Mouse (Mus musculus): ENCODE measurements at regions not wholly inside any gene's neighbourhood (a gene's known extent, or its start where the extent isn't known, plus 50 kb on each side); places are given as distances from the start of the nearest gene placed in this dataset.
A peak's percentile ranks its signal among the peaks of the same experiment; 100 is the strongest.

GRCm38 (mm10) chr1:194318351-194318750 is 299.7 kb upstream of the Plxna2 start:
- Histone ChIP-seq H3K4me1 (no peaks in the 10 kb centered on the region), H3K9ac (no peak overlapping the region), H3K4me3 (no peak overlapping the region), H3K27me3 (no peaks in the 10 kb centered on the region), H3K4me2 (no peak overlapping the region), H3K36me3 (no peaks in the 10 kb centered on the region), H3K27ac (no peak overlapping the region), H3K9me3 (no peaks in the 10 kb centered on the region)
- ATAC-seq (ENCODE audit: insufficient number of reproducible peaks, low FRiP score, low TSS enrichment, low read depth): no peak

- Histone ChIP-seq H3K4me2 (no peak overlapping the region), H3K27me3 (no peaks in the 10 kb centered on the region), H3K4me1 (no peaks in the 10 kb centered on the region), H3K9ac (no peak overlapping the region), H3K4me3 (no peak overlapping the region), H3K36me3 (no peaks in the 10 kb centered on the region), H3K27ac (no peak overlapping the region), H3K9me3 (no peaks in the 10 kb centered on the region)
- no peak for ATAC-seq (ENCODE audit: insufficient number of reproducible peaks, low FRiP score, low TSS enrichment, low read depth)
- WGBS: 77% methylated on average over 2 of the region's 2 CpGs
Observed at GRCm38 (mm10) chr1:194315593-194315992, 302.4 kb upstream of the Plxna2 start.

- WGBS: 12% methylated on average over 2 of the region's 2 CpGs
- Histone ChIP-seq H3K4me2 (no peak overlapping the region), H3K9me3 (no peaks in the 10 kb centered on the region), H3K36me3 (no peaks in the 10 kb centered on the region), H3K4me1 (no peaks in the 10 kb centered on the region), H3K4me3 (no peak overlapping the region), H3K27ac (no peak overlapping the region), H3K27me3 (no peaks in the 10 kb centered on the region), H3K9ac (no peak overlapping the region)
- ATAC-seq (ENCODE audit: insufficient number of reproducible peaks, low FRiP score, low TSS enrichment, low read depth): no peak
Observed at GRCm38 (mm10) chr1:194310373-194310772, 307.6 kb upstream of the Plxna2 start.

- Histone ChIP-seq H3K4me1 (no peaks in the 10 kb centered on the region), H3K9me3 (no peaks in the 10 kb centered on the region), H3K9ac (no peak overlapping the region), H3K27ac (no peak overlapping the region), H3K4me3 (no peak overlapping the region), H3K36me3 (no peaks in the 10 kb centered on the region), H3K27me3 (no peaks in the 10 kb centered on the region), H3K4me2 (no peak overlapping the region)
- ATAC-seq (ENCODE audit: insufficient number of reproducible peaks, low FRiP score, low TSS enrichment, low read depth): no peak
- whole genome bisulfite sequencing: 74% methylated on average over 3 of the region's 3 CpGs
Observed at GRCm38 (mm10) chr1:194308648-194309047, 309.4 kb upstream of the Plxna2 start.

GRCm38 (mm10) chr1:194303951-194304350 is 314.1 kb upstream of the Plxna2 start:
- ATAC-seq (ENCODE audit: insufficient number of reproducible peaks, low FRiP score, low TSS enrichment, low read depth): no peak
- no peak overlapping the region for H3K4me2 ChIP-seq
- H3K27me3 ChIP-seq: no peaks in the 10 kb centered on the region
- H3K4me3 ChIP-seq: no peak overlapping the region
- no peaks in the 10 kb centered on the region for H3K9me3 ChIP-seq
- no peaks in the 10 kb centered on the region for H3K36me3 ChIP-seq
- 72% methylated on average over 1 of the region's 1 CpGs for WGBS
- no peak overlapping the region for H3K9ac ChIP-seq
- no peaks in the 10 kb centered on the region for H3K4me1 ChIP-seq
- no peak overlapping the region for H3K27ac ChIP-seq

GRCm38 (mm10) chr1:194302775-194303174 is 315.2 kb upstream of the Plxna2 start:
- Histone ChIP-seq H3K36me3 (no peaks in the 10 kb centered on the region), H3K27me3 (no peaks in the 10 kb centered on the region), H3K4me3 (no peak overlapping the region), H3K27ac (no peak overlapping the region), H3K4me1 (no peaks in the 10 kb centered on the region), H3K4me2 (no peak overlapping the region), H3K9ac (no peak overlapping the region), H3K9me3 (no peaks in the 10 kb centered on the region)
- ATAC-seq (ENCODE audit: insufficient number of reproducible peaks, low FRiP score, low TSS enrichment, low read depth): no peak
- 18% methylated on average over 1 of the region's 1 CpGs for WGBS

GRCm38 (mm10) chr1:194281941-194282340 is 336.1 kb upstream of the Plxna2 start:
- WGBS: 66% methylated on average over 3 of the region's 3 CpGs
- Histone ChIP-seq H3K9ac (no peak overlapping the region), H3K4me3 (no peak overlapping the region), H3K4me1 (no peaks in the 10 kb centered on the region), H3K27me3 (no peaks in the 10 kb centered on the region), H3K9me3 (no peaks in the 10 kb centered on the region), H3K27ac (no peak overlapping the region), H3K4me2 (no peak overlapping the region), H3K36me3 (no peaks in the 10 kb centered on the region)
- no peak for ATAC-seq (ENCODE audit: insufficient number of reproducible peaks, low FRiP score, low TSS enrichment, low read depth)

GRCm38 (mm10) chr1:194268028-194268427 is 350.0 kb upstream of the Plxna2 start:
- Histone ChIP-seq H3K4me3 (no peak overlapping the region), H3K27ac (no peak overlapping the region), H3K36me3 (no peaks in the 10 kb centered on the region), H3K4me2 (no peak overlapping the region), H3K9ac (no peak overlapping the region), H3K27me3 (no peaks in the 10 kb centered on the region), H3K9me3 (no peaks in the 10 kb centered on the region), H3K4me1 (no peaks in the 10 kb centered on the region)
- no peak for ATAC-seq (ENCODE audit: insufficient number of reproducible peaks, low FRiP score, low TSS enrichment, low read depth)

GRCm38 (mm10) chr1:194262374-194262773 is 355.6 kb upstream of the Plxna2 start:
- H3K27me3 ChIP-seq: no peaks in the 10 kb centered on the region
- no peak for ATAC-seq (ENCODE audit: insufficient number of reproducible peaks, low FRiP score, low TSS enrichment, low read depth)
- H3K4me2 ChIP-seq: no peak overlapping the region
- 77% methylated on average over 4 of the region's 4 CpGs for WGBS
- H3K4me3 ChIP-seq: no peak overlapping the region
- no peak overlapping the region for H3K27ac ChIP-seq
- no peak overlapping the region for H3K9ac ChIP-seq
- no peaks in the 10 kb centered on the region for H3K4me1 ChIP-seq
- H3K9me3 ChIP-seq: no peaks in the 10 kb centered on the region
- H3K36me3 ChIP-seq: no peaks in the 10 kb centered on the region

GRCm38 (mm10) chr1:194259957-194260356 is 358.1 kb upstream of the Plxna2 start:
- Histone ChIP-seq H3K4me2 (no peak overlapping the region), H3K4me3 (no peak overlapping the region), H3K27me3 (no peaks in the 10 kb centered on the region), H3K27ac (no peak overlapping the region), H3K36me3 (no peaks in the 10 kb centered on the region), H3K9ac (no peak overlapping the region), H3K9me3 (no peaks in the 10 kb centered on the region), H3K4me1 (no peaks in the 10 kb centered on the region)
- ATAC-seq (ENCODE audit: insufficient number of reproducible peaks, low FRiP score, low TSS enrichment, low read depth): no peak
- 77% methylated on average over 3 of the region's 3 CpGs for WGBS

- H3K27ac ChIP-seq: no peak overlapping the region
- no peak overlapping the region for H3K9ac ChIP-seq
- no peaks in the 10 kb centered on the region for H3K36me3 ChIP-seq
- ATAC-seq (ENCODE audit: insufficient number of reproducible peaks, low FRiP score, low TSS enrichment, low read depth): no peak
- no peaks in the 10 kb centered on the region for H3K9me3 ChIP-seq
- H3K4me1 ChIP-seq: no peaks in the 10 kb centered on the region
- H3K4me3 ChIP-seq: no peak overlapping the region
- 29% methylated on average over 1 of the region's 1 CpGs for WGBS
- no peaks in the 10 kb centered on the region for H3K27me3 ChIP-seq
- H3K4me2 ChIP-seq: no peak overlapping the region
Observed at GRCm38 (mm10) chr1:194244776-194245366, 373.1 kb upstream of the Plxna2 start.

- Histone ChIP-seq H3K4me2 (no peak overlapping the region), H3K4me1 (no peaks in the 10 kb centered on the region), H3K4me3 (no peak overlapping the region), H3K36me3 (no peaks in the 10 kb centered on the region), H3K27ac (no peak overlapping the region), H3K9ac (no peak overlapping the region), H3K27me3 (no peaks in the 10 kb centered on the region), H3K9me3 (no peaks in the 10 kb centered on the region)
- ATAC-seq (ENCODE audit: insufficient number of reproducible peaks, low FRiP score, low TSS enrichment, low read depth): no peak
Observed at GRCm38 (mm10) chr1:194241111-194241510, 376.9 kb upstream of the Plxna2 start.

- no peak overlapping the region for H3K4me2 ChIP-seq
- H3K36me3 ChIP-seq: no peaks in the 10 kb centered on the region
- no peak overlapping the region for H3K27ac ChIP-seq
- ATAC-seq (ENCODE audit: insufficient number of reproducible peaks, low FRiP score, low TSS enrichment, low read depth): peak; percentile 91
- no peaks in the 10 kb centered on the region for H3K27me3 ChIP-seq
- no peak overlapping the region for H3K4me3 ChIP-seq
- peaks cover 18% of the 10 kb centered on the region for H3K4me1 ChIP-seq
- WGBS: 41% methylated on average over 4 of the region's 4 CpGs
- H3K9me3 ChIP-seq: no peaks in the 10 kb centered on the region
- no peak overlapping the region for H3K9ac ChIP-seq
Observed at GRCm38 (mm10) chr1:194231206-194231605, 386.8 kb upstream of the Plxna2 start.
